Mouse (Mus musculus): ENCODE measurements around the gene Spag7.

The Spag7 gene

DNA sequence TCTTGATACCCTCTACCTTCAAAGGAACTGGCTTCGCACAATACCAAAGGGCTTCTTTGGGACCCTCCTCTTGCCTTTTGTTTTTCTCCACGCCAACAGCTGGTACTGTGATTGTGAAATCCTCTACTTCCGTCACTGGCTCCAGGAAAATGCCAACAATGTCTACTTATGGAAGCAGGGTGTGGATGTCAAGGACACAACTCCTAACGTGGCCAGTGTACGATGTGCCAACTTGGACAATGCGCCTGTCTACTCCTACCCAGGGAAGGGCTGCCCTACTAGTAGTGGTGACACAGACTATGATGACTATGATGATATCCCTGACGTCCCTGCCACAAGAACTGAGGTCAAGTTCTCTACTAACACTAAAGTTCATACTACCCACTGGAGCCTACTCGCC is 29.2 kb downstream of the Spag7 start:
- Histone ChIP-seq H3K4me3 (replicated peaks; ENCODE audit: low read length) (no peak overlapping the region), H3K9me3 (ENCODE audit: low read length) (no peaks in the 10 kb centered on the region), H3K4me1 (replicated peaks; ENCODE audit: low read depth, low read length) (peaks cover 7% of the 10 kb centered on the region), H3K27me3 (ENCODE audit: insufficient read depth, low read length) (0 out of 2 replicates have a peak, but pooled peaks cover 3% of the 10 kb centered on the region), H3K36me3 (ENCODE audit: insufficient read depth, low read length) (peaks cover 24% of the 10 kb centered on the region)
- TF ChIP-seq CTCF (conservative IDR thresholded peaks at IDR 0.05; ENCODE audit: low read length) (no peak), NANOG (IDR thresholded peaks at IDR 0.05; ENCODE audit: borderline replicate concordance, low read length) (no peak), POU5F1 (IDR thresholded peaks at IDR 0.05; ENCODE audit: borderline replicate concordance, low read length) (no peak)

DNA sequence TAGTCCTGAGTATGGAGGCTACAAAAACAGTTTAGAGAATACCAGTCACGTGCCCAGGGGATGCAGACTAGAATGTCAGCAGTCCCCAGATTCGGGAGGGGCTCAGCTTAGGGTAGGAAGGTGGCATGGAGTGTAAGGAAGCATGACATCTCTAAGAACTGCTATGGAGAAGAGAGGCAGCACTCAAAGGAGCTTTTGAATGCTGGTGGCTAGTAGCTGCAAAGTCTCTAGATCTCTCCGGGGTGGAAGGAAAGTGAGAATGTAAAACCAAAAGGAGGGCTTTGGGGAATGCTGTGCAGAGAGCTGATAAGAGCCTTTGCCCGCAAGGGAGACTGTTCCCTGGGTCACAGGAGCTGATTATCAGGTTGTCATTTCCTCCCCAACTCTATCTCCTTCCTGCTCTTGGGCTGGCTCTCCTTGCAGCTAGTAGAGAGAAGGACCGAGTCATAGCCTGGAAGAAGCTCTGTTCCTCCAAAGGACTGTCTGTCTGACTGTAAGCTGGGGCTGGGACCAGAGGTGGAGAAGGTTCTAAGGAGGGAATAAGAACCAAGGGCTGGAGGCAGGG is 30.4 kb downstream of the Spag7 start, which contains the start of gene Gp1ba:
Gene Gp1ba (plus strand): TSS at position 409 of the 565 bp plus-strand sequence.
- H3K9me3 ChIP-seq (ENCODE audit: low read length) = no peaks in the 10 kb centered on the region
- no peak within 1 kb of the TSS for H3K4me3 ChIP-seq (replicated peaks; ENCODE audit: low read length)
- TF ChIP-seq CTCF (conservative IDR thresholded peaks at IDR 0.05; ENCODE audit: low read length) (no peak), NANOG (IDR thresholded peaks at IDR 0.05; ENCODE audit: borderline replicate concordance, low read length) (no peak)
- H3K27me3 ChIP-seq (ENCODE audit: insufficient read depth, low read length) = 0 out of 2 replicates have a peak, but pooled peaks cover 3% of the 10 kb centered on the region
- peaks cover 13% of the 10 kb centered on the region for H3K36me3 ChIP-seq (ENCODE audit: insufficient read depth, low read length)
- no peaks in the 10 kb centered on the region for H3K4me1 ChIP-seq (replicated peaks; ENCODE audit: low read depth, low read length)

DNA sequence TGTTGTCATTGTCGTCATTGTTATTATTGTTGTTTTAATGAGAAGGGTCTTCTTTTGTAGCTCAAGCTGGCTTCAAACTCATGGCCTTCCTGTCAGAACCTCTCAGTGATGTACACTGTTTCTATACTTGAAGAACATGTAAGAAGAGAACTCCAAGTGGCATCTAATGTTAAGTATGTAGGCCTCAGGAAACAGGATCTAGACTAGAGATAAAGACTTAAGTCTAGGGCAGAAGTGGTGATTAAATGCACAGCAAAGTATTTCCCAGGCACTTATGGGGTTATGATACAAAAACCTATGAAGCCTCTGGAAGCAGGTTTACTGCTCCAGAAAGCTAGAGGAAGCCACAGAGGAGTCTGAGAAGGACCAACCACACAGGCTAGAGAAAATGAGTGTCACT is 30.9 kb downstream of the Spag7 start:
- Histone ChIP-seq H3K4me3 (replicated peaks; ENCODE audit: low read length) (no peak overlapping the region), H3K27me3 (ENCODE audit: insufficient read depth, low read length) (0 out of 2 replicates have a peak, but pooled peaks cover 3% of the 10 kb centered on the region), H3K4me1 (replicated peaks; ENCODE audit: low read depth, low read length) (no peaks in the 10 kb centered on the region), H3K36me3 (ENCODE audit: insufficient read depth, low read length) (peaks cover 8% of the 10 kb centered on the region; the same call in 1 of the 2 replicates), H3K9me3 (ENCODE audit: low read length) (no peaks in the 10 kb centered on the region)
- no peak for TF ChIP-seq CTCF (conservative IDR thresholded peaks at IDR 0.05; ENCODE audit: low read length)
- no peak for TF ChIP-seq NANOG (IDR thresholded peaks at IDR 0.05; ENCODE audit: borderline replicate concordance, low read length)
- no peak for TF ChIP-seq POU5F1 (IDR thresholded peaks at IDR 0.05; ENCODE audit: borderline replicate concordance, low read length)

DNA sequence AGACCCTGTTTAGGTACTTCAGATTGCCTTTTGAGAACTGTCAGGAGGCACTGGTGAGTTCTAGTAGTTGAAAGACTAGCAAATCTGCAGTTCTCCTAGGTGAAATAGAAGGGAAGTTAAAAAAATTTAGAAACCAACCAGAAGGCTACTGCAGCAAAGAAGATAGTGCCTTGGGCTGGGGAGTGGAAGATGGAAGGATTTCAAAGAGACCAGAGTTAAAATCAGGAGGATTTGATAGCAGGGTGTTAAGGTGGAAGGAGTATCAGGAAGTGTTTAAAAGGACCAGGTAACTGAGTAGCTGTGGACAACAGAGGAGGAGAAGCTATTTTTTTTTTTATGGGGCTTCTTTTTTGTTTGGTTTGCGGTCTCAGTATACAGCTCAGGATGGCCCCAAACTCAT is 31.5 kb downstream of the Spag7 start:
- H3K4me1 ChIP-seq (replicated peaks; ENCODE audit: low read depth, low read length) = no peaks in the 10 kb centered on the region
- H3K36me3 ChIP-seq (ENCODE audit: insufficient read depth, low read length) = peaks cover 4% of the 10 kb centered on the region; the same call in 1 of the 2 replicates
- H3K4me3 ChIP-seq (replicated peaks; ENCODE audit: low read length) = no peak overlapping the region
- no peaks in the 10 kb centered on the region for H3K9me3 ChIP-seq (ENCODE audit: low read length)
- 0 out of 2 replicates have a peak, but pooled peaks cover 3% of the 10 kb centered on the region for H3K27me3 ChIP-seq (ENCODE audit: insufficient read depth, low read length)
- TF ChIP-seq CTCF (conservative IDR thresholded peaks at IDR 0.05; ENCODE audit: low read length) (no peak), NANOG (IDR thresholded peaks at IDR 0.05; ENCODE audit: borderline replicate concordance, low read length) (no peak), POU5F1 (IDR thresholded peaks at IDR 0.05; ENCODE audit: borderline replicate concordance, low read length) (no peak)

DNA sequence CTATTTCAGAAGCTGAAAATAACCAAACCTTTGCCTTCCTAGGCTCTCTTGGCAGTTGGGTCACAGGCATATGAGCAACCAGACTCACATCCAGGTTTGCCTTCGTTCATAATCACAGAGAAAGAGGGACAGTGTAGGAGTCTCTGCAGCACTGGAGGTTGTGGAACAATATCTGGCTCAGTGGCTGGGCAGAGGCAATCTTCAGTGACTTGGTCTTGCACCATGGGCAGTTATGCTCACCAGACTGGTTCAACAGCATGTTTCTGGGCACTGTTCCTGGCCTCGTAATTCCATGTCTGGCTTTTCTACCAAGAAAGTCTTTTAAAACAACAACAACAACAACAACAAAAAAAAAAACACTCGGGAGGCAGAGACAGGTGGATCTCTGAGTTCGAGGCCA is 33.6 kb downstream of the Spag7 start:
- TF ChIP-seq NANOG (IDR thresholded peaks at IDR 0.05; ENCODE audit: borderline replicate concordance, low read length) (no peak), CTCF (conservative IDR thresholded peaks at IDR 0.05; ENCODE audit: low read length) (no peak)
- Histone ChIP-seq H3K4me3 (replicated peaks; ENCODE audit: low read length) (no peak overlapping the region), H3K27me3 (ENCODE audit: insufficient read depth, low read length) (0 out of 2 replicates have a peak, but pooled peaks cover 3% of the 10 kb centered on the region), H3K36me3 (ENCODE audit: insufficient read depth, low read length) (no peaks in the 10 kb centered on the region), H3K9me3 (ENCODE audit: low read length) (no peaks in the 10 kb centered on the region), H3K4me1 (replicated peaks; ENCODE audit: low read depth, low read length) (no peaks in the 10 kb centered on the region)

DNA sequence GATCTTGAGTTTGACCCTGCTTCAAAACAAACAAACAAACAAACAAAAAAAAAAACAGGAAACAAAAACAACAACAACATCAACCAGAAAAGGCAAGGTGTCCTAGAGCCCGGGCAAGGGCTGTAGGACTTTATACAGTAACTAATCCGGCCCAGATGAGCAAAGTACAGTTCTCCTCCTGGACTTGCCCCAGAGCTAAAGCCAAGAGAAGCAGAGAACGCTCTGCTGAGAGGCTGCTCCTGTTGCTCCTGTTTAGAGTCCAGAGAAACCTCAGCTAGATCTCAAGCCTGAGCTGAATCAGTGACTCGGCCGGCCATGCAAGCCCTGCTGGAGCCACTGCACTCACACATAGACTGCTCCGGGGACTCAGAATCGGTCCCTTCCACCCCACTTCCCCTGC is 39.1 kb downstream of the Spag7 start:
- Histone ChIP-seq H3K27me3 (ENCODE audit: insufficient read depth, low read length) (no peaks in the 10 kb centered on the region), H3K36me3 (ENCODE audit: insufficient read depth, low read length) (no peaks in the 10 kb centered on the region), H3K4me3 (replicated peaks; ENCODE audit: low read length) (no peak overlapping the region), H3K9me3 (ENCODE audit: low read length) (no peaks in the 10 kb centered on the region), H3K4me1 (replicated peaks; ENCODE audit: low read depth, low read length) (peaks cover 15% of the 10 kb centered on the region)
- TF ChIP-seq NANOG (IDR thresholded peaks at IDR 0.05; ENCODE audit: borderline replicate concordance, low read length) (no peak), POU5F1 (IDR thresholded peaks at IDR 0.05; ENCODE audit: borderline replicate concordance, low read length) (no peak)

DNA sequence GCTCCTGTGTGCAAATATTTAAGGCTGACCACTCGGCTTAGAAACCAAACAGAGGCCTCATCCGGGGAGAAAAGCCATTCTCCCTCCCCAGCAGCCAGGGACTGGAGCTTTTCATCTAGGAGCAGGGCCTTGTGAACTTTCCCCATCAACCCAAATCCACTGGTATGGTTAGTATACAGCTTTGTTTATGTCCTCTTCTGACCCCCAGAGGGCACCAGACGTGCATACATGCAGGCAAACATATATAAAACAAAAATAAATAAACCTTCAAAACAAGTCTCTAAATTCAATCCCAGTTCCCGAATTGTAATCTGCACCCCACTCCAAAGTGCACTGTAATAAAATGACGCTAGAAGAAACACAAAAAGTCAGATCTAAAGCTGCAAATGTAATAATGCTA is 39.7 kb downstream of the Spag7 start:
- H3K4me3 ChIP-seq (replicated peaks; ENCODE audit: low read length) = no peak overlapping the region
- no peaks in the 10 kb centered on the region for H3K36me3 ChIP-seq (ENCODE audit: insufficient read depth, low read length)
- no peaks in the 10 kb centered on the region for H3K27me3 ChIP-seq (ENCODE audit: insufficient read depth, low read length)
- TF ChIP-seq POU5F1 (IDR thresholded peaks at IDR 0.05; ENCODE audit: borderline replicate concordance, low read length) = no peak
- peak; percentile 13; the same call in 1 of the 2 replicates for TF ChIP-seq CTCF (conservative IDR thresholded peaks at IDR 0.05; ENCODE audit: low read length)
- peaks cover 15% of the 10 kb centered on the region for H3K4me1 ChIP-seq (replicated peaks; ENCODE audit: low read depth, low read length)
- H3K9me3 ChIP-seq (ENCODE audit: low read length) = no peaks in the 10 kb centered on the region

DNA sequence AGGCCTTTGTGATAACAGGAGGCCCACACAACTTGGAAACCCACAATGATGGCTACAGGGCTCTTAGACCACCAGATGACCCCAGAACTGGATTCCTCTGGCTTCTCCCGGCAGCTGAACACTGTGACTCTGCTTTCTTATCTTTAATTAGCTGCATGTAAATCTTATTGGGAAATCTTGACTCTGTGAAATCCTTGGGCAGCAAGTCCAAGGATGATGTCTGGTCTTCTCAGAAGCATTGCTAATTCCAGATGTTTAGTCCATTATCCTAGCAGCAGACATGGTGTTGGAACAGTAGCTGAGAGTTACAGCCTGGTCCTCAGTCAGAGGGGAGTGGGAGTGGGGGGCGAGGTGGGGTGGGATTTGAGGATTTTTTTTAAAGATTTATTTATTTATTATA is 40.8 kb downstream of the Spag7 start:
- Histone ChIP-seq H3K4me1 (replicated peaks; ENCODE audit: low read depth, low read length) (peaks cover 23% of the 10 kb centered on the region), H3K27me3 (ENCODE audit: insufficient read depth, low read length) (no peaks in the 10 kb centered on the region), H3K4me3 (replicated peaks; ENCODE audit: low read length) (no peak overlapping the region), H3K9me3 (ENCODE audit: low read length) (no peaks in the 10 kb centered on the region), H3K36me3 (ENCODE audit: insufficient read depth, low read length) (no peaks in the 10 kb centered on the region)
- TF ChIP-seq POU5F1 (IDR thresholded peaks at IDR 0.05; ENCODE audit: borderline replicate concordance, low read length) (no peak), CTCF (conservative IDR thresholded peaks at IDR 0.05; ENCODE audit: low read length) (no peak), NANOG (IDR thresholded peaks at IDR 0.05; ENCODE audit: borderline replicate concordance, low read length) (no peak)

DNA sequence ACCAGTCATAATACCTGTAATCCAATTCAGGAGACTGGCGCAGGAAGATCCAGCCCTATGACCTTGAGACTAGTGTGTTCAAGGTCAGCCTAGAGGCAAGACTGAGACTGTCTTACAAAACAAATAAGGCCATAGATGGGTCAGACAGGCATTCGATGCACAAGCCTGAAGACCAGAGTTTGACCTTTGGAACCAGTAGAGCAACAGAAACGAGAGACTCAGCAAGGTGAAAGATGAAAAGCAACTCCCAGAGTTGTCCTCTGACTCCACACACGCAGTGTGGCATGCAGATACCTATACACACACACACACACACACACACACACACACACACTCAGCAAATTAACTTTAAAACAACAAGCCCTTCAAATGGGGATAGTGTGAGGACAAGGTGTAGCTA is 42.3 kb downstream of the Spag7 start:
- Histone ChIP-seq H3K4me1 (replicated peaks; ENCODE audit: low read depth, low read length) (peaks cover 38% of the 10 kb centered on the region), H3K9me3 (ENCODE audit: low read length) (no peaks in the 10 kb centered on the region), H3K36me3 (ENCODE audit: insufficient read depth, low read length) (no peaks in the 10 kb centered on the region), H3K4me3 (replicated peaks; ENCODE audit: low read length) (no peak overlapping the region), H3K27me3 (ENCODE audit: insufficient read depth, low read length) (no peaks in the 10 kb centered on the region)
- TF ChIP-seq NANOG (IDR thresholded peaks at IDR 0.05; ENCODE audit: borderline replicate concordance, low read length) (no peak), POU5F1 (IDR thresholded peaks at IDR 0.05; ENCODE audit: borderline replicate concordance, low read length) (no peak), CTCF (conservative IDR thresholded peaks at IDR 0.05; ENCODE audit: low read length) (no peak)
